Mouse (Mus musculus): ENCODE data around the gene Spata4. TPM values are rescaled to one million over a fixed set of nuclear protein-coding genes. Genes with fewer than 3 reads are reported as not detected.

Spata4 gene
- polyA plus RNA-seq (2017; shearing (Covaris generic)): not detected

GRCm38 (mm10) chr8:54600671-54601251 lies at the start of gene Spata4:
Gene Spata4 (plus strand): TSS chr8:54600781.

Other genes with a start within 250 kb of the Spata4 start
- 8.6 TPM for gene Asb5, start 71.2 kb upstream of the Spata4 start, polyA plus RNA-seq (2017; shearing (Covaris generic))
- gene Spcs3, start 70.8 kb upstream of the Spata4 start, polyA plus RNA-seq (2017; shearing (Covaris generic)): 94.4 TPM